Mouse (Mus musculus) ovary, postnatal 14 days (tissue): Measurements from ENCODE around the gene Gsk3a.

Source experiments
- DNase-seq: peaks from one replicate; pipeline ENCODE4 v3.0.0; 2022; ENCODE audit warnings: low spot score

The Gsk3a gene

GRCm38 (mm10) chr7:25248846-25249313, 11.2 kb upstream of the Gsk3a start:
- DNase-seq, result no peak

GRCm38 (mm10) chr7:25248018-25248647, 10.5 kb upstream of the Gsk3a start:
- DNase-seq, result no peak

GRCm38 (mm10) chr7:25247498-25247897, 9.8 kb upstream of the Gsk3a start:
- DNase-seq, result no peak

GRCm38 (mm10) chr7:25246759-25247137, 9.1 kb upstream of the Gsk3a start:
- no peak for DNase-seq

- no peak for DNase-seq
Observed at GRCm38 (mm10) chr7:25246079-25246758, 8.6 kb upstream of the Gsk3a start.

GRCm38 (mm10) chr7:25244562-25245369, 7.1 kb upstream of the Gsk3a start:
- DNase-seq, result no peak

GRCm38 (mm10) chr7:25243361-25243760, 5.7 kb upstream of the Gsk3a start:
- DNase-seq, result no peak

GRCm38 (mm10) chr7:25241062-25241461, 3.4 kb upstream of the Gsk3a start:
- no peak for DNase-seq

GRCm38 (mm10) chr7:25240631-25241030, 3.0 kb upstream of the Gsk3a start:
- no peak for DNase-seq

GRCm38 (mm10) chr7:25238829-25239623, 1.4 kb upstream of the Gsk3a start:
- peak; percentile 58 for DNase-seq

GRCm38 (mm10) chr7:25238015-25238706, 510 bp upstream of the Gsk3a start:
- DNase-seq, result peak; percentile 77

- DNase-seq, result no peak
Observed at GRCm38 (mm10) chr7:25235526-25235925, 2.1 kb downstream of the Gsk3a start.

- DNase-seq, result no peak
Observed at GRCm38 (mm10) chr7:25233061-25233460, 4.6 kb downstream of the Gsk3a start.

- no peak for DNase-seq
Observed at GRCm38 (mm10) chr7:25232101-25232648, 5.5 kb downstream of the Gsk3a start.

GRCm38 (mm10) chr7:25230690-25231285, 6.9 kb downstream of the Gsk3a start:
- no peak for DNase-seq

- DNase-seq, result no peak
Observed at GRCm38 (mm10) chr7:25227523-25228300, 9.9 kb downstream of the Gsk3a start.

GRCm38 (mm10) chr7:25222275-25222967, 15.2 kb downstream of the Gsk3a start:
- DNase-seq, result no peak

- peak; percentile 94 for DNase-seq
Observed at GRCm38 (mm10) chr7:25221102-25221883, 16.4 kb downstream of the Gsk3a start, which contains the start of gene Zfp526. TSS of gene Zfp526 (plus strand) at chr7:25221425.
